Mouse (Mus musculus) hindbrain, embryonic 14.5 days (tissue): ENCODE results near the gene Usp17ld. TPM values are rescaled to one million over a fixed set of nuclear protein-coding genes. Genes with fewer than 3 reads are reported as not detected.
"Not testable (repeated sequence)": the region's sequence is repeated elsewhere in the genome, so short reads cannot be mapped to it uniquely, and the experiment has no call there.

Source experiments
- ATAC-seq: fragments of 200-750 bp; cut with Nextera tagmentation; 2 replicates; pipeline ENCODE4 v1.8.0; 2017; ENCODE audit warnings: moderate number of reproducible peaks, mild to moderate bottlenecking, moderate TSS enrichment, moderate library complexity; ENCODE audit not compliant: low FRiP score
- DNase-seq: peaks from one replicate; pipeline ENCODE4 v3.0.0-alpha.2; 2015; ENCODE audit warnings: low spot score
- H3K27ac ChIP-seq: fragments of 300-500 bp; sonication (generic); 2 replicates; pipeline ENCODE4 v1.5.1; 2014; ENCODE audit warnings: mild to moderate bottlenecking, moderate library complexity
- H3K27me3 ChIP-seq: fragments of 300-500 bp; sonication (generic); 2 replicates; pipeline ENCODE4 v1.6.1; 2014; ENCODE audit warnings: mild to moderate bottlenecking, low read length, mixed read lengths; ENCODE audit not compliant: control insufficient read depth, insufficient read depth
- H3K36me3 ChIP-seq: fragments of 300-500 bp; sonication (generic); replicated peaks from 2 replicates; pipeline ENCODE4 v1.6.1; 2014; ENCODE audit not compliant: control insufficient read depth, insufficient read depth
- H3K4me1 ChIP-seq: fragments of 300-500 bp; sonication (generic); replicated peaks from 2 replicates; pipeline ENCODE4 v1.6.1; 2014; ENCODE audit warnings: antibody characterized with exemption, low read length, mixed read lengths; ENCODE audit not compliant: control insufficient read depth, insufficient read depth
- H3K4me2 ChIP-seq: fragments of 300-500 bp; sonication (generic); replicated peaks from 2 replicates; pipeline ENCODE4 v1.6.1; 2014; ENCODE audit warnings: mild to moderate bottlenecking, moderate library complexity
- H3K4me3 ChIP-seq: fragments of 300-500 bp; sonication (generic); replicated peaks from 2 replicates; pipeline ENCODE4 v1.5.1; 2014; ENCODE audit warnings: mild to moderate bottlenecking, low read length
- H3K9ac ChIP-seq: fragments of 300-500 bp; sonication (generic); 2 replicates; pipeline ENCODE4 v1.6.1; 2014
- H3K9me3 ChIP-seq: fragments of 300-500 bp; sonication (generic); 2 replicates; pipeline ENCODE4 v1.6.1; 2016; ENCODE audit warnings: low read length; ENCODE audit not compliant: control insufficient read depth
- WGBS: fragments of 180-500 bp; shearing (Covaris S2); extraction: QIAGEN DNeasy Blood & Tissue Kit; methylation state at CpG from one replicate; pipeline ENCODE4 v1.1.7; 2014; 5-methylcytosine and 5-hydroxymethylcytosine counted together
- microRNA-seq: library from miRNA; unstranded; fragments of <30 nt; microRNA quantifications from one replicate; pipeline ENCODE4, GENCODE M21; 2016
- polyA plus RNA-seq: library from polyadenylated mRNA; unstranded; fragments of >200 nt; fragmentation: Nextera tagmentation; extraction: Ambion mirVana; gene quantifications from 2 replicates; pipeline ENCODE4 v1.2.1, GENCODE M21; 2014

Usp17ld gene
- polyA plus RNA-seq = not detected in 2 replicates

- not testable (repeated sequence) for DNase-seq, H3K4me2 ChIP-seq, H3K36me3 ChIP-seq, H3K4me3 ChIP-seq, H3K27me3 ChIP-seq, ATAC-seq, H3K9ac ChIP-seq, H3K9me3 ChIP-seq, H3K4me1 ChIP-seq, H3K27ac ChIP-seq
Observed at GRCm38 (mm10) chr7:103252405-103252804, at the start of gene Usp17ld. Gene Usp17ld (minus strand): TSS chr7:103252505.

- no peak for ATAC-seq
- Histone ChIP-seq H3K9ac (no peak within 1 kb of the TSS), H3K4me2 (no peak within 1 kb of the TSS), H3K36me3 (no peaks in the 10 kb centered on the region), H3K27me3 (no peaks in the 10 kb centered on the region), H3K4me3 (no peak within 1 kb of the TSS), H3K9me3 (no peaks in the 10 kb centered on the region), H3K27ac (no peak within 1 kb of the TSS), H3K4me1 (no peaks in the 10 kb centered on the region)
- DNase-seq = no peak
Observed at GRCm38 (mm10) chr7:103216696-103217095, 35.6 kb downstream of the Usp17ld start, which contains the start of gene Olfr594. Gene Olfr594 (plus strand): TSS chr7:103216996.

GRCm38 (mm10) chr7:103212050-103212449, 40.3 kb downstream of the Usp17ld start:
- WGBS = 95% methylated on average over 5 of the region's 5 CpGs
- not testable (repeated sequence) for H3K27me3 ChIP-seq, H3K4me1 ChIP-seq, H3K9me3 ChIP-seq, H3K27ac ChIP-seq, H3K4me2 ChIP-seq, H3K9ac ChIP-seq, H3K4me3 ChIP-seq, ATAC-seq, DNase-seq, H3K36me3 ChIP-seq

GRCm38 (mm10) chr7:103211562-103211961, 40.7 kb downstream of the Usp17ld start, which contains the start of gene Olfr593:
Gene Olfr593 (plus strand): TSS chr7:103211862.
- Histone ChIP-seq H3K4me3 (no peak within 1 kb of the TSS), H3K27ac (no peak within 1 kb of the TSS), H3K9ac (no peak within 1 kb of the TSS), H3K36me3 (no peaks in the 10 kb centered on the region), H3K9me3 (no peaks in the 10 kb centered on the region), H3K27me3 (no peaks in the 10 kb centered on the region), H3K4me2 (no peak within 1 kb of the TSS), H3K4me1 (no peaks in the 10 kb centered on the region)
- ATAC-seq (no peak), DNase-seq (no peak)
- 81% methylated on average over 1 of the region's 1 CpGs for WGBS

Small RNA genes lying within 50 kb of the gene (microRNA-seq; reads per million reads assigned to microRNA genes)
- not detected for gene Gm23550
- gene Gm25171 = not detected

Other genes starting within 250 kb of the Usp17ld start
- gene Olfr582, start 214.5 kb downstream of the Usp17ld start, polyA plus RNA-seq = not detected in 2 replicates
- gene Olfr583, start 201.2 kb downstream of the Usp17ld start, polyA plus RNA-seq = not detected in 2 replicates
- gene Olfr584, start 170.6 kb downstream of the Usp17ld start, polyA plus RNA-seq = not detected in 2 replicates
- not detected in 2 replicates for gene Olfr585, start 154.8 kb downstream of the Usp17ld start, polyA plus RNA-seq
- gene Olfr586, start 126.9 kb downstream of the Usp17ld start, polyA plus RNA-seq = not detected in 2 replicates
- not detected in 2 replicates for gene Olfr588-ps1, start 111.6 kb downstream of the Usp17ld start, polyA plus RNA-seq
- gene Olfr589, start 96.1 kb downstream of the Usp17ld start, polyA plus RNA-seq = not detected in 2 replicates
- not detected in 2 replicates for gene Olfr591, start 74.2 kb downstream of the Usp17ld start, polyA plus RNA-seq
- not detected in 2 replicates for gene Olfr592, start 67.7 kb downstream of the Usp17ld start, polyA plus RNA-seq
- gene Olfr593, start 40.6 kb downstream of the Usp17ld start, polyA plus RNA-seq = not detected in 2 replicates
- gene Olfr594, start 35.5 kb downstream of the Usp17ld start, polyA plus RNA-seq = 0.07 TPM in 1 of 2 replicates, not detected in the other
- gene Olfr596, start 53.1 kb upstream of the Usp17ld start, polyA plus RNA-seq = not detected in 2 replicates
- not detected in 2 replicates for gene Olfr597, start 63.8 kb upstream of the Usp17ld start, polyA plus RNA-seq
- gene Olfr598, start 71.1 kb upstream of the Usp17ld start, polyA plus RNA-seq = not detected in 2 replicates
- not detected in 2 replicates for gene Olfr599, start 83.4 kb upstream of the Usp17ld start, polyA plus RNA-seq
- not detected in 2 replicates for gene Olfr600, start 97.2 kb upstream of the Usp17ld start, polyA plus RNA-seq
- gene Olfr601, start 110.2 kb upstream of the Usp17ld start, polyA plus RNA-seq = not detected in 2 replicates
- not detected in 2 replicates for gene Olfr603, start 133.7 kb upstream of the Usp17ld start, polyA plus RNA-seq
- not detected in 2 replicates for gene Usp17lc, start 162.6 kb upstream of the Usp17ld start, polyA plus RNA-seq
- gene Olfr605, start 192.9 kb upstream of the Usp17ld start, polyA plus RNA-seq = not detected in 2 replicates
- gene Olfr606, start 196.5 kb upstream of the Usp17ld start, polyA plus RNA-seq = not detected in 2 replicates
- not detected in 2 replicates for gene Olfr607, start 211.6 kb upstream of the Usp17ld start, polyA plus RNA-seq
- not detected in 2 replicates for gene Olfr608, start 217.4 kb upstream of the Usp17ld start, polyA plus RNA-seq
- not detected in 2 replicates for gene Olfr609, start 245.6 kb upstream of the Usp17ld start, polyA plus RNA-seq